Mouse (Mus musculus): ENCODE measurements at regions not wholly inside any gene's neighbourhood (a gene's known extent, or its start where the extent isn't known, plus 50 kb on each side); places are given as distances from the start of the nearest gene placed in this dataset.

GRCm38 (mm10) chr9:46467671-46468070 lies 147.9 kb upstream of the 4931429L15Rik start:
- in situ Hi-C loops (cut with MboI, MseI), result no loop called here

DNA sequence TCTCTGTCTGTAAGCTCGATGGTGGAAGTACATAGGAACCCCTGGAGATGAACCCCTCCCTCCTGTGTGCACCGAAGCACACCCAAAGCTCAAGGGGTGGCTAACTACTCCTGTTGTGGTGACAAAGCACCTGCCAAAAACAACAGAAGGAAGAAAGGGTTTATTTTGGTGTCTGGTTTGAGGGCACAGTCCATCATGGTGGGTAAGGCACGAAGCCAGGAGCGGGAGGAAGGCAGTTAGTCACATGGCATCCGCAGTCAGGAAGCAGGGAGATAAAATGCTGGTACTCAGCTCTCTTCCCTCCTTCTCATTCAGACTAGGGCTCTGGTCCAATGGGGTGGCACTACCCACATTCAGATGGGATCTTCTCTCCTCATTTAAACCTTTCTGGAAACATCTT lies 142.9 kb upstream of the 4931429L15Rik start:
- in situ Hi-C loops (cut with MboI, MseI), result no loop called here

DNA sequence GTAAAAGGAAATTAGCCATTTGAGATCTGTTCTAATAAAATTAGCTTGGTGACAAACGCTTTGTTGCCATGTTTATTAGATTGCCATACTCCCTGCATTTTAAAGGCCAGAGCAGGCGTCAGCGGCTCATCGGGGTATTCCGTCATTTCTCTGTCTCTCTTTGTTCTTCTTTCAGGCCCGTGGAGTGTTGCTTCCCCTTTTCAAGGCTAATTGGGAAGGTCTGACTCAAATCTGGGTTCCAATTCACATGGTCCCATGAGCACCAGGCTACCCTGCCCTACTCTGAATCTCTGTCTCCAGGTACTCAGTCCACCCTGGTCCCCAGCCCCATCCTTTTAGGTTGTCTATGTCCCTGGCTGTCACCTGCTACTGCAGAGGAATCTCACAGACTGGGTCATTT lies 138.2 kb upstream of the 4931429L15Rik start:
- in situ Hi-C loops (cut with MboI, MseI), result no loop called here

DNA sequence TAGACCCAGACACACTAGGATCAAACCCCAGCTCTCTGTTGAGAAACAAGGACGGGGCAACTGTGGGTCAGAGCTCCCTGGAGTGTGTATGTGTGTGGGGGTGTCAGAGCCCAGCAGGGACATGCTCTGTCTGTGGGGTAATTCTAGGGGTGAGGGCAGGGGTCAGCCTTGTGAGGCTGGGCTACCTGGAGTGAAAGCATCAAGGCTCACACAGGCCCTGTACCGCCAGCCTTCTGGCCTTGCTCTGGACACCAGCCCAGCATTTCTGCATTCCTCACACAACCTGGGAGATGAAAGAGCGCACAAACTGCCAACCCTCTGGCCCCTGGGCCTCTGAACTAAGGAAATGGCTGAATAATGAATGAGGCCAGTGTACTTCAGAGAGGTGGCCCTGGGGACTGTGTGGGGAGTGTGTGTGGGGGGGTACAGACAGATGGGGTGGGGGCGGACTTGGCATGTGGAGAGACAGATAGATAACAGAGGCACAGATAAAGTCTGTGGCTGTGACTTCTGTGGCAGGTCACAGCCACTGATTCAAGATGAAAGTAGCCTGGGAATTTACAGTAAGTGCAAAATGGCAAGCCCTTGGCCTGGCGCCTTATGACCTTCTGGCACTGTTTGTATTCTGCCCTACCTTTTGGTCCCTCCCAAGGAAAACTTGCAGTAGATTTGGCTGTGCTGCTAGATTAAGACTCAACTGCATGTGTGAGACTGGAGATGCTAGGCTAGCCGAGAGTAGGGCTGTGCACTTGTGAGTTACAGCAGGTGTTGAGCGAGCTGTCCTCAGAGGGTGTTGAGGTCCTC lies 135.2 kb upstream of the 4931429L15Rik start:
- in situ Hi-C loops (cut with MboI, MseI), result no loop called here

GRCm38 (mm10) chr9:46443191-46444095 lies 123.7 kb upstream of the 4931429L15Rik start:
- in situ Hi-C loops (cut with MboI, MseI), result no loop called here

DNA sequence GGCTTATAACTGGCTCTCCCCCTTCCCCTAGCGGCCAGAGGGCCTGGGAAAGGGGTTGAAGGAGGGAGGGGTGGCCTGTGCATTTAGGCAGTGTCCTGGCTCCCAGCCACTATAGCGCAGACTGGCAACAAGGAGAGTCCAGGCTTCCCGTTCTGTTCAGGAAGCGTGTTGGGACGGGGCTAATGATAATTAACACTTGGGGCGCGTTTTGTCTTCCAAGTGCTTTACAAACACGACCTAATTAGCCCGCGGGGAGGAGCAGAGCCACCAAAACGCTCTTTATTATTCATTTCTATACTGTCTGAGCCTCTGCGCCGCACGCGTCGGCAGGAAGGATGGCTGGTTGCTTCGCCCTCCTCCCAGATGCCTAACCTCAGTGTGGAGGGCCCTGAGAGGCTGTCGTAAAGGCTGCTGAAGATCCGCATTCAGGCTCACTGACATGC lies 123.0 kb upstream of the 4931429L15Rik start:
- in situ Hi-C loops (cut with MboI, MseI), result no loop called here

- in situ Hi-C loops (cut with MboI, MseI), result no loop called here
These were observed 120.4 kb upstream of the 4931429L15Rik start for GRCm38 (mm10) chr9:46440226-46440625.

GRCm38 (mm10) chr9:46434700-46435099 lies 114.9 kb upstream of the 4931429L15Rik start:
- in situ Hi-C loops (cut with MboI, MseI), result no loop called here

DNA sequence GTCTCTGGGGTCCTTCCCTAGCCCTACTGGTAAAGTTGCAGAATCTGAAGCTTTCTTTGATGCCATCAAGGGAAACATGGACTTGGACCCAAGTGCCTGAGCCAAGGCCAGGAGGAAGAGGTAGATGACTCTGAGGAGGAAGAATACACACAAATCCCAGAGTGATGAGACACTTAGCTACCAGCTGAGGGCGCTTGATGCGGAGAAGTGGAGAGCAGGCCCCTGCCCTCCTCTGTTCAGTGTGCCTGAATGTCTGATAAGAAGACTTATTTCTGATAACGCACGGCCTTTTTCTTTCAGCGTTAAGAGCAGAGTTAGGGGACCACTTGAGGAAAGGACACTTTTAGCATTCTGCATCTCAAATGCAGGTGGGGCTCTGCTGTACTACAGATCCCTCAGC lies 113.9 kb upstream of the 4931429L15Rik start:
- in situ Hi-C loops (cut with MboI, MseI), result no loop called here

- in situ Hi-C loops (cut with MboI, MseI), result no loop called here
These were observed 111.3 kb upstream of the 4931429L15Rik start for GRCm38 (mm10) chr9:46431053-46431452.

DNA sequence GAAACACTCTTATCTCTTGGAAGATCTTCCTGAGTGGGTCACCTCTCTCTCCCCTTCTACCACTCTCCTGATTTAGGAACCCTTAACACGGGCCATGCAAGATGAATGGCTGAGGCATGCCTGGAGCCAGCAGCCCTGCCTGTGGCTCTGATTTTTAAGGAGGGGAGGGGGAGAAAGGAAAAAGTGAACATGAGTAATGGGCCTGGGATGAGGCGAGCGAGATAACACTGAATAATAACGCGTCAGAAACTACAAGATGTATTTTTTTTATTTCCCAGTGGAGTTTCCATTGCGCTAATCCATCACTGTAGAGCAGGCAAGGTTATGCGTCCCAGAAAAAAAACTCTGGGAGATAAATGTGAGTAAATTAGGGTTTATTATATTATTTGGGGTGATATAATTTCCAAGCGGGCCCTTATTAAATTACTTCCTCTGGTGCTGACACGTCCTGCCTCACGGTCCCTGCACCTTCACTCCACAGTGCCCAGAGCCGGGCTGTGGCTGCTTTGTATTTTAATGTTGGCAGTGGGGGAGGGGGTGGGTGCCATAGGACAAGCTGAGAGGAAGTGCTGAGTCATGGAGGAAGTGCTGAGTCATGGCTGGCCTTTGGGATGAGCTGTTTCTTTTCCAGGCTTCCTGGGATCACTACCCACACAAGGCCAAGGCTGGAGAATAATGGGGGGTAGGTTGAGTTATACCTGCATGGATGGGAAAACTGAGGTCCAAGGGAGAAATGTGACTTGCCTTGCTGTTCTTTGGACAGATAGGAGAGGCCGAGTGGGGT lies 103.6 kb upstream of the 4931429L15Rik start:
- in situ Hi-C loops (cut with MboI, MseI), result no loop called here

GRCm38 (mm10) chr9:46421688-46422274 lies 102.0 kb upstream of the 4931429L15Rik start:
- in situ Hi-C loops (cut with MboI, MseI), result no loop called here

DNA sequence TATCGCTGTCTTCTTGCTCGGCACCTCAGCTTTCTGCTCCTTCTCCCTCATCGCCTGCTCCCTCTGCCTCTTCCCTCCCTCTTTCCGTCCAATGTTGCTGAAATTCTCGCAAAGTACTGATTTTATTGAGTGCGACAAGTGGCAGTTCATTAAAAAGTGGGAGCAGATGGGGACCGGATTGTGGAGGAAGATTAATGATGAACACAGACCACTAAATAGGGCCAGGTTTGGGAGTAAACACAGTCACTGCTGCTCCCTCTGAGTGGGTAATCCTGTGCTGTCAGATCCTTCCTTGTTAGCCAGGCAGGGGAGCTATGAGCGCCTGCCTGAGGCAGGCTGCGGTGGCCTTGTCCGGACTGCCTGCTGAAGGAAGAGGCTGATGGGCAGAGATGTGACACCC lies 91.9 kb upstream of the 4931429L15Rik start:
- in situ Hi-C loops (cut with MboI, MseI), result no loop called here

DNA sequence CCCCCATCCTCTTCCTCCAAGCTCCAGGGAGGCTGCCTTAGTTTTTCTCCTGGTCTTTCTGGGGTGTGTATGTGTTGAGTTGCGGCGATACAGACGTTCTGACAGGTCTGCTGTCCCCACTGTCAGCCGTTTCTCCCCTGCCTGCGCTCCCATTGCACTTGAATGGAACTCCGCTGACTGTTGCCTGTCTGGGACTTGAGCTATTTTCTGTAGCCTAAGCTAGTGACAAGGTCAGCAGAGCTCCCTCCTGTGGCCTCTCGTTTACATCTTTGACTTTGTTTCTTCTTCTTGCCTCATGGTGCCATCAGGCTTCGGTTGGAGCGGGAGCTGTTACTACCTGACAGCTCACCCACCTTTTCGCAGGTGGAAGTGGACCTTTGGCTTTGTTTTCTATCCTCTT lies 89.0 kb upstream of the 4931429L15Rik start:
- in situ Hi-C loops (cut with MboI, MseI), result no loop called here

DNA sequence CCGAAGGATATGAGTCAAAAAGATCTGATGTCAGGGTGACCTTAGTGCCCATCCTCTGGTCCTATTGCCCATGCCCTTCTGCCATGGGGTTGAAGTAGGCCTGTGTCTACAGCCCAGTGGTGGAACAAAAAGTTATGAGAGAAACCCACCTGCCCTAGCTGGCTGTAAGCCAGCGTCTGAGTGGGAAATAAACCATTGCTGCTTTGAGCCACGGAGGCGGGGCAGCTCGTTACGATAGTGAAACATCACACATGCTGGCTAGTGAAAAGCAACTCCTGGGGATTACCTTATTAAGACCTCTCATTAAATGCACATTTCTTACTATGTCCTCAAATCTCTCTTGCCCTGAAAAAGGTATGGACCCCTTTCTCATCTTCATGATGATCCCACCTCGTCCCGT lies 86.8 kb upstream of the 4931429L15Rik start:
- in situ Hi-C loops (cut with MboI, MseI), result no loop called here

DNA sequence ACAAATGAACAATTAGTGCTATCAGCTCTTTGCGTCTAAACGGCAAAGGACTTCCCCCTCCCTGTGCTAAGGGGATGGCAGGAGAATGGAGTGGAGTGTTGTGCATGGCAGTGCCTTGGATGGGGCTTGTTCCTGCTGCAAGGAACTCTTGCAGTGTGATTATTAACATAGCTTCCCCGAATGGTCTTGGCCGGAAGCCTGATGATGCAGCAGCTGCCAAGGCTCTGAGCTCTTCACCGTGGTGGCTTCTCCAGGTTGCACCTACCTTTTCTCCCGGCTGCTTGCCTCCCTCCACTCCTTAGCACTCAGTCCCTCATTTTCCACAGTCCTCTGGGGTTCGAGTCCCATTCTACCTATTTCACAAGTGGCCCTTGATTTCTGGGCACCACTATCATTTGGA lies 76.8 kb upstream of the 4931429L15Rik start:
- in situ Hi-C loops (cut with MboI, MseI), result loop anchor here (25.0 kb wide), 1 partner anchor 1316 kb away; no protein-coding TSS in a partner anchor

GRCm38 (mm10) chr9:46395156-46395765 lies 75.5 kb upstream of the 4931429L15Rik start:
- in situ Hi-C loops (cut with MboI, MseI), result loop anchor here (25.0 kb wide), 1 partner anchor 1317 kb away; no protein-coding TSS in a partner anchor

- in situ Hi-C loops (cut with MboI, MseI), result loop anchor here (25.0 kb wide), 1 partner anchor 1318 kb away; no protein-coding TSS in a partner anchor
These were observed 74.5 kb upstream of the 4931429L15Rik start for GRCm38 (mm10) chr9:46394239-46394638.

GRCm38 (mm10) chr9:46392641-46393321 lies 73.0 kb upstream of the 4931429L15Rik start:
- in situ Hi-C loops (cut with MboI, MseI), result loop anchor here (25.0 kb wide), 1 partner anchor 1320 kb away; no protein-coding TSS in a partner anchor

DNA sequence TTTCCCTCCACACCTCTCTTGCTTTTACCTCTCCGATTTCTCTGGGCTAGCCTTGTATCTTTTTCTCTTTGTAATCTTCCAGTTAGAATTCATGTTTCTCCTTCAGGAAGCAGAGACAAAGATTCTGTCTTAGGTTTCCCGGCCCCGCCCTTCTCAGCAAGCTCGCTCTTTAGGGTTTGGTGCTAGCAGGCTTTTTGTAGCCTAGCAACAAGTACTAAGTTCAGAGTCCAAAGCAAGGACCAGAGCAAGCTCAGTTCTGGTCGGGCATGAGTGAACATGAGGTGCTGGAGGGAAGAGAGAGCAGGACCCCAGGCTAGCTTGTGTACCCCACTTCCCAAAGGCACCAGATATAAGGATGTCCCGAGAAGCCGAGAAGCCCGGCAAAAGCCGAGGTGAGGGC lies 70.0 kb upstream of the 4931429L15Rik start:
- in situ Hi-C loops (cut with MboI, MseI), result loop anchor here (25.0 kb wide), 1 partner anchor 1323 kb away; no protein-coding TSS in a partner anchor
